Mouse (Mus musculus) hindbrain, embryonic 11.5 days (tissue): Measurements from ENCODE around the gene Miga1. TPM values are rescaled to one million over a fixed set of nuclear protein-coding genes. Genes with fewer than 3 reads are reported as not detected.

Source experiments
- ATAC-seq: fragments of 200-750 bp; cut with Nextera tagmentation; 2 replicates; pipeline ENCODE4 v1.8.0; 2017; ENCODE audit warnings: mild to moderate bottlenecking, moderate TSS enrichment, moderate library complexity; ENCODE audit not compliant: low FRiP score
- DNase-seq: peaks from one replicate; pipeline ENCODE4 v3.0.0-alpha.2; 2015; ENCODE audit warnings: low spot score
- H3K27ac ChIP-seq: fragments of 300-500 bp; sonication (generic); 2 replicates; pipeline ENCODE4 v1.5.1; 2014; ENCODE audit warnings: mild to moderate bottlenecking, low read depth, low read length
- H3K27me3 ChIP-seq: fragments of 300-500 bp; sonication (generic); 2 replicates; pipeline ENCODE4 v1.6.1; 2014; ENCODE audit warnings: mild to moderate bottlenecking, low read length, moderate library complexity, mixed read lengths; ENCODE audit not compliant: control insufficient read depth, insufficient read depth
- H3K36me3 ChIP-seq: fragments of 300-500 bp; sonication (generic); 2 replicates; pipeline ENCODE4 v1.6.1; 2014; ENCODE audit warnings: mild to moderate bottlenecking, low read length, moderate library complexity, mixed read lengths; ENCODE audit not compliant: control insufficient read depth, insufficient read depth
- H3K4me1 ChIP-seq: fragments of 300-500 bp; sonication (generic); replicated peaks from 2 replicates; pipeline ENCODE4 v1.6.1; 2014; ENCODE audit warnings: low read length, mixed read lengths; ENCODE audit not compliant: control insufficient read depth, insufficient read depth
- H3K4me2 ChIP-seq: fragments of 300-500 bp; sonication (generic); replicated peaks from 2 replicates; pipeline ENCODE4 v1.6.1; 2014; ENCODE audit warnings: mild to moderate bottlenecking, low read depth, low read length
- H3K4me3 ChIP-seq: fragments of 300-500 bp; sonication (generic); 2 replicates; pipeline ENCODE4 v1.5.1; 2014; ENCODE audit warnings: low read depth, low read length
- H3K9ac ChIP-seq: fragments of 300-500 bp; sonication (generic); 2 replicates; pipeline ENCODE4 v1.6.1; 2014; ENCODE audit warnings: low read depth, low read length
- H3K9me3 ChIP-seq: fragments of 300-500 bp; sonication (generic); 2 replicates; pipeline ENCODE4 v1.6.1; 2016; ENCODE audit warnings: low read length; ENCODE audit not compliant: control insufficient read depth
- WGBS: fragments of 180-500 bp; shearing (Covaris S2); extraction: QIAGEN DNeasy Blood & Tissue Kit; methylation state at CpG from one replicate; pipeline ENCODE4 v1.1.7; 2014; 5-methylcytosine and 5-hydroxymethylcytosine counted together
- polyA plus RNA-seq: library from polyadenylated mRNA; unstranded; fragments of >200 nt; fragmentation: Nextera tagmentation; extraction: Ambion mirVana; gene quantifications from 2 replicates; pipeline ENCODE4 v1.2.1, GENCODE M21; 2014

Miga1 gene
- polyA plus RNA-seq, 1 experiment from 2014 or later = 21.4 TPM

- Histone ChIP-seq H3K4me1 (no peaks in the 10 kb centered on the region), H3K4me2 (no peak overlapping the region), H3K9ac (no peak overlapping the region), H3K9me3 (no peaks in the 10 kb centered on the region), H3K4me3 (no peak overlapping the region), H3K36me3 (no peaks in the 10 kb centered on the region), H3K27me3 (no peaks in the 10 kb centered on the region), H3K27ac (no peak overlapping the region)
- no peak for DNase-seq
- no peak for ATAC-seq
- 90% methylated on average over 5 of the region's 5 CpGs for WGBS
Observed at GRCm38 (mm10) chr3:152295896-152296295, 44.3 kb downstream of the Miga1 start.

- H3K9ac ChIP-seq = no peak overlapping the region
- no peaks in the 10 kb centered on the region for H3K9me3 ChIP-seq
- H3K27me3 ChIP-seq = no peaks in the 10 kb centered on the region
- H3K36me3 ChIP-seq = no peaks in the 10 kb centered on the region
- H3K4me1 ChIP-seq = no peaks in the 10 kb centered on the region
- DNase-seq (no peak), ATAC-seq (no peak)
- no peak overlapping the region for H3K27ac ChIP-seq
- no peak overlapping the region for H3K4me3 ChIP-seq
- no peak overlapping the region for H3K4me2 ChIP-seq
- 79% methylated on average over 3 of the region's 3 CpGs for WGBS
Observed at GRCm38 (mm10) chr3:152294400-152294799, 45.8 kb downstream of the Miga1 start.

DNA sequence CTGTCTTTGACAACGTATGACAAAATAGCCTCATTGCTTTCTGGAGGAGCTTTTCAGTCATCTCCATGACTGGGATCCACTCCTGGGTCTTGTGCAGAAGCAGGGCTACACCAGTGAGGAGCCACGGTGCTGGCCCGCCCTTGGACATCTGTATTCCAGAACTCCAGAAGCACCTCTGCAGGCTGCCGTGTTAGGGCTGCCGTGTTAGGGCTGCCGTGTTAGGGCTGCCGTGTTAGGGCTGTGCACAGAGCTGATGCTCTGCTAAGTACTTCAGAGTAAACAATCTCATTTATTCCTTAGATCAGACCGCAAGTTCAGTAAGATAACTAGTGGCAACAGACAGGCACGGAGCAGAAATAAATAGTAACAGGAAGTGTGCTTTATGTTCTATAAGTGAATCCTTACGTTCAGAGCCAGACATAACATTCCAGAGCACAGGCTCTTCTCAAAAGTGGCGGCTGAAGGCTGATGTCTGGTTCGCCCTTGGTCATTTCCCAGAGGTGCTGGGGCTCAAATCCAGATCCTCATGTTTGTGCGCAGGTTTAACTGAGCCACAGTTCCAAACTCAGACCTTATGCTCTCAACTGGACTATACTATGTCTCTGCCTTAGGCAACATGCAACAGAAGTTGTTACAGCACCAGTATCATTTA is 46.6 kb downstream of the Miga1 start:
- Histone ChIP-seq H3K27ac (no peak overlapping the region), H3K9ac (no peak overlapping the region), H3K36me3 (no peaks in the 10 kb centered on the region), H3K9me3 (no peaks in the 10 kb centered on the region), H3K4me2 (no peak overlapping the region), H3K4me1 (no peaks in the 10 kb centered on the region), H3K4me3 (no peak overlapping the region), H3K27me3 (no peaks in the 10 kb centered on the region)
- 87% methylated on average over 13 of the region's 13 CpGs for WGBS
- DNase-seq (no peak), ATAC-seq (no peak)

DNA sequence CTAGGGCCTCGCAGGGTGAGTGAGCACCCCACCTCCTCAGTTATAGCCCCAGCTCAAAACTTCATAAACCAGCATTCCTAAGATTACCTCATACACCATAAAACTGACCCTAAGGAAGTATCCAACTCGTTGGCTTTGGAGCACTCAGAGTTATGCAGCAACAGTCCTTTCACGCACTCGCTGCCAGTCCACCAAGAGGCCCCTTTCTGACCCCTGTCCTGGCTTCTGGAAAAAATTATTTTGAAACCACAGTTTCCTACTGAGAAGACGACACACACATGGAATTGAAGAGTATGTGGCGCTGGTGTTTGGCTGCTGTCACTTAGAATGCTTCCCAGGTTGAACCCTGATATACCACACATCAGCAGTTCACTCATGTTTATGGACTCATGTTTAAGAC is 48.3 kb downstream of the Miga1 start:
- H3K4me2 ChIP-seq = no peak overlapping the region
- no peaks in the 10 kb centered on the region for H3K27me3 ChIP-seq
- no peak for ATAC-seq
- no peak for DNase-seq
- no peaks in the 10 kb centered on the region for H3K9me3 ChIP-seq
- no peaks in the 10 kb centered on the region for H3K4me1 ChIP-seq
- H3K4me3 ChIP-seq = no peak overlapping the region
- 79% methylated on average over 6 of the region's 6 CpGs for WGBS
- no peak overlapping the region for H3K27ac ChIP-seq
- no peak overlapping the region for H3K9ac ChIP-seq
- 0 out of 2 replicates have a peak, but pooled peaks cover 2% of the 10 kb centered on the region for H3K36me3 ChIP-seq

DNA sequence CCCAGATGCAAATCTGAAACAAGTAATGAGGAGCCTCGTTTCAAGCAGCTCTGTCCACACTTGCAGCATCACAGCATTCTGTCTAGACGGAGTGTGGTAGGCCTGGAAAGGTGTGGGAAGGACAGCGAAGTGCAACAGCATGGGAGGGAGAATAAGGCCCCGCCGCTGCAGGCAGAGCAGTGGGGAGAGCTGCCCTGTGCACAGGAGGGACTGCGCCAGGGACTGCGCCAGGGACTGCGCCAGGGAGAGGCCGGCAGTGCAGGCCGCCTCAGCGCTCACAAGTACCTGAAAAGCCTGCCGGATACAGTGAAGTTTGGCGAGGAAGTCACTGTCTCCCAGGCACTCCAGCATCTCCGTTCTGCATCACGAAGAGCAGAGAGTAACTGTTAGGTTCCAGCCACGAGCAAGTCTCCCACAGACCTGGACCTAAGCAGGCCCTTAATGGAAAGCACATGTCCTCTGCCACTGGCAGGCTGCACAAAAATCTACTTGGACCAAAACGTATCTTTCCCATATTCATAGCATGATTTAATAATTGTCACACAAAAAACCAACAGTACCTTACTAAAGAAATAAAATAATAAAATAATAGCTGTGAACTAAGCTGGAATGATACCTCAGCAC is 49.9 kb downstream of the Miga1 start:
- no peaks in the 10 kb centered on the region for H3K4me1 ChIP-seq
- no peaks in the 10 kb centered on the region for H3K27me3 ChIP-seq
- H3K9ac ChIP-seq = no peak overlapping the region
- no peak for DNase-seq
- no peak for ATAC-seq
- H3K9me3 ChIP-seq = no peaks in the 10 kb centered on the region
- H3K4me2 ChIP-seq = no peak overlapping the region
- WGBS = 82% methylated on average over 17 of the region's 17 CpGs
- 0 out of 2 replicates have a peak, but pooled peaks cover 2% of the 10 kb centered on the region for H3K36me3 ChIP-seq
- H3K4me3 ChIP-seq = no peak overlapping the region
- no peak overlapping the region for H3K27ac ChIP-seq

GRCm38 (mm10) chr3:152288740-152289139 is 51.5 kb downstream of the Miga1 start:
- no peaks in the 10 kb centered on the region for H3K9me3 ChIP-seq
- H3K9ac ChIP-seq = no peak overlapping the region
- H3K4me3 ChIP-seq = no peak overlapping the region
- no peak overlapping the region for H3K4me2 ChIP-seq
- WGBS = 94% methylated on average over 4 of the region's 4 CpGs
- H3K27me3 ChIP-seq = no peaks in the 10 kb centered on the region
- no peak for DNase-seq
- no peak for ATAC-seq
- 0 out of 2 replicates have a peak, but pooled peaks cover 2% of the 10 kb centered on the region for H3K36me3 ChIP-seq
- no peak overlapping the region for H3K27ac ChIP-seq
- H3K4me1 ChIP-seq = no peaks in the 10 kb centered on the region

DNA sequence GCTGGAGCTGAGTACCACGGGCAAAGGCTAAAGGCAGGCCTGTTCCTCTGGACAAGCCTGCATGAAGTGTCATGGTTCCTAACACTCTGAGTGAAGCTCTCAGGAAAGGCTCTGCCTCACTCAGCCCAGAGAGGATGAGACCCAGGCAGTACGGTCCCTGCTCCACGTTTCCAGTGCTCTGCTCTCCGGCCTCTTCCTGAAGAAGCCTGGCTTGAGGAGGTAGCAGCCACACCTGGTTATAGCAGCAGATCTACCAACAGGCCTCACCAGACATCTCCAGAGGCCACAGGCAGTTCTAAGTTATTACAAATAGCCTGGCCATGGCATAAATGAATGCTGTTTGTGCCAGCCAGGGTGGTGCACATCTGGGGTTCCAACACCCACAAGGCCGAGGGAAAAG is 51.9 kb downstream of the Miga1 start:
- Histone ChIP-seq H3K36me3 (0 out of 2 replicates have a peak, but pooled peaks cover 2% of the 10 kb centered on the region), H3K4me1 (no peaks in the 10 kb centered on the region), H3K4me3 (no peak overlapping the region), H3K4me2 (no peak overlapping the region), H3K27me3 (no peaks in the 10 kb centered on the region), H3K27ac (no peak overlapping the region), H3K9ac (no peak overlapping the region), H3K9me3 (no peaks in the 10 kb centered on the region)
- WGBS = 89% methylated on average over 5 of the region's 5 CpGs
- ATAC-seq = no peak
- no peak for DNase-seq

DNA sequence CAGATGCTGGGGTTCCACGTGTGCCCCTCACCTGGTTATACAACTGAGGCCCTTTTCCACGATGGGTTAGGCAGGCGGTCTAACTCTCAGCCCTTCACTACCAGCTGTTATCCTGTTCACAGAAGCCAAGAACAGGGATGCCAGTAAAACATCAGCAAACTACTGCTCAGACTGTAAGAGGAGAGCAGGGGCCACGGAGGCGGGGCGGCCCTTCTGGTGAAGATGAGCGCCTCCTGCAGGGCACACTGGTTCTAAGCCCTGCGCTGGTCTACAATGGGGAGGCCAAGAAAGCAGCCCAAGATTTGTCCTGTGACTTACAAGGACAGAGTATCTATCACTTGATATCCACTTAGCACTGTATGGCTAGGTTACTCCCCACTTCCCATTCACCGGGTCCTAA is 52.4 kb downstream of the Miga1 start:
- Histone ChIP-seq H3K4me2 (no peak overlapping the region), H3K4me1 (no peaks in the 10 kb centered on the region), H3K27me3 (no peaks in the 10 kb centered on the region), H3K4me3 (no peak overlapping the region), H3K36me3 (0 out of 2 replicates have a peak, but pooled peaks cover 2% of the 10 kb centered on the region), H3K9ac (no peak overlapping the region), H3K9me3 (no peaks in the 10 kb centered on the region), H3K27ac (no peak overlapping the region)
- ATAC-seq = no peak
- no peak for DNase-seq
- 75% methylated on average over 9 of the region's 9 CpGs for WGBS

- Histone ChIP-seq H3K4me1 (no peaks in the 10 kb centered on the region), H3K36me3 (0 out of 2 replicates have a peak, but pooled peaks cover 2% of the 10 kb centered on the region), H3K4me3 (no peak overlapping the region), H3K4me2 (no peak overlapping the region), H3K9me3 (no peaks in the 10 kb centered on the region), H3K27ac (no peak overlapping the region), H3K9ac (no peak overlapping the region), H3K27me3 (no peaks in the 10 kb centered on the region)
- ATAC-seq = no peak
- WGBS = 90% methylated on average over 5 of the region's 5 CpGs
- DNase-seq = no peak
Observed at GRCm38 (mm10) chr3:152284759-152285158, 55.4 kb downstream of the Miga1 start.
